Comparison of ENCODE assay signal across 8 mouse cellular contexts in the genomic region with DNA sequence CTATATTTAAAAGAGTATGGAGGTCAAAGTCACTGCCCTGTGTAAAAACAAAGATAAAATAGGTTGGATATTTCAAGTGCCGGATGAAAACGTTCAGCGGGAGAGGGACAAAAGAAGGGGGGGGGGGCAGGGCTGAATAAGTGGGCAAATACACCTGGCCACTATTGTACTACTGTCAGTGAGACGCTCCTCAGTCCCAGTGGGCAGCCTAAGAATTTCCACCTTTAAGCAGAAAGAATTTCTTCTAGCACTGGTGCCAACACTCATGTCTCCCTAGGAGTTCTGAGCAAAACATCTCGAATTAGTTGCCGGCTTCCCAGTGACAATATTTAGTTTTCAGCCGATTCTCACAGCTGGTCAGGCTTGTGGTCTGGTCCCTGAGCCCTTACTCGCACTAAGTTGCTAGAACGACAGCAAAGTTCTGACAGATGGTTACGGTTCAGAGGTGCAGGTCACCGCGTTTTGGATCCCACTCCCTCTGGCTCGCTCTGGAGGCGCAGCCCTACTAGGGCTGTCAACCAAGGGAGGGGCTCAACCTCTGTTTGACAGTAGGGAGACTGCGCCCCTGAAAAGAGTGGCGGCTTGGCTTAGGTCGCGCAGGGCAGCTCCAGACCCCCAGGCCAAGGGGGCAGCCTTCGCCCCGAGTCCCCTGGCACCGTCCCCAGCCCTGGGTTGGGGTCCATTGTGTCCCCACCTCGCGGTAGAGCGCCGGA. TPM values are rescaled to one million over a fixed set of nuclear protein-coding genes. Genes with fewer than 3 reads are reported as not detected.
A peak's percentile ranks its signal among the peaks of the same experiment; 100 is the strongest.
DNase-seq lines count a peak whose midpoint lies in the region; ATAC-seq and TF ChIP-seq lines count a peak whose summit lies in the region.

No protein-coding gene starts in this region.

- whole genome bisulfite sequencing in heart, embryonic 10.5 days = 6% methylated on average over 25 of the region's 25 CpGs
- WGBS in limb, embryonic 15.5 days = 5% methylated on average over 25 of the region's 25 CpGs
- 3% methylated on average over 25 of the region's 25 CpGs for WGBS in olfactory bulb, adult 2 months

- H3K4me2 ChIP-seq in CH12.LX (ENCODE audit: insufficient read depth, low read depth, poor library complexity, severe bottlenecking) = peak overlapping the region; percentile 84
- peak overlapping the region; percentile 67 for H3K4me2 ChIP-seq in limb, embryonic 15.5 days

- dilution Hi-C loops in CH12.LX (cut with MboI; ENCODE audit: extremely low pct_ligation_motif_present, extremely low pct_unique_long_range_greater_than_20kb, low sequenced_read_pairs) = no loop called here

- H3K36me3 ChIP-seq in heart, embryonic 10.5 days = peaks cover 18% of the 10 kb centered on the region
- peaks cover 8 to 33% of the 10 kb centered on the region in 2 experiments for H3K36me3 ChIP-seq in CH12.LX (replicated peaks in 1 of 2; ENCODE audit: control insufficient read depth in 1 of 2, insufficient read depth in 1 of 2, low read length in 1 of 2)
- H3K36me3 ChIP-seq in erythroblast, embryonic 14.5 days (ENCODE audit: control insufficient read depth) = peaks cover 36% of the 10 kb centered on the region
- peaks cover 17% of the 10 kb centered on the region for H3K36me3 ChIP-seq in limb, embryonic 15.5 days

- in situ Hi-C loops in CH12.LX (cut with MboI; ENCODE audit: low pct_ligation_motif_present, low pct_unique_long_range_greater_than_20kb, low sequenced_read_pairs) = no loop called here

- peak overlapping the region; percentile 96 for H3K27ac ChIP-seq in heart, embryonic 10.5 days
- peak overlapping the region; percentile 29 for H3K27ac ChIP-seq in CH12.LX (ENCODE audit: insufficient read depth, low read depth)
- H3K27ac ChIP-seq in limb, embryonic 15.5 days = peak overlapping the region; percentile 95
- no peak overlapping the region for H3K27ac ChIP-seq in olfactory bulb, adult 2 months (ENCODE audit: insufficient read depth, low read depth, low read length)

- no peak for TF ChIP-seq RAD21 in CH12.LX (IDR thresholded peaks at IDR 0.05; ENCODE audit: low read depth, low read length)

- peaks cover 11% of the 10 kb centered on the region for H3K79me2 ChIP-seq in CH12.LX (replicated peaks; ENCODE audit: control insufficient read depth, extremely low read depth, insufficient read depth, poor library complexity, severe bottlenecking)

- DNase-seq in heart, embryonic 10.5 days (ENCODE audit: low spot score) = no peak
- DNase-seq in heart, postnatal 14 days = no peak
- peak; percentile 10 for DNase-seq in CH12.LX (ENCODE audit: extremely low read depth)
- DNase-seq in spleen, postnatal 14 days (ENCODE audit: low spot score in 2 of 2) = no peak
- DNase-seq in adrenal gland, postnatal 10 days = no peak

- H3K9ac ChIP-seq in CH12.LX (ENCODE audit: insufficient read depth, low read depth) = peak overlapping the region; percentile 87
- H3K9ac ChIP-seq in limb, embryonic 15.5 days = peak overlapping the region; percentile 91

- intact Hi-C loops in heart, postnatal 14 days (cut with DNase I) = loop anchor here (5.0 kb wide), 2 partner anchors 48 to 127 kb away; a partner anchor contains a TSS

- peaks cover 2% of the 10 kb centered on the region; the same call in 1 of the 2 replicates for H3K4me1 ChIP-seq in heart, embryonic 10.5 days
- peaks cover 0 to 17% of the 10 kb centered on the region in 2 experiments; a peak in 2 of 4 replicates for H3K4me1 ChIP-seq in CH12.LX (ENCODE audit: control insufficient read depth in 1 of 2, insufficient read depth in 2 of 2)
- peaks cover 26% of the 10 kb centered on the region for H3K4me1 ChIP-seq in erythroblast, embryonic 14.5 days (ENCODE audit: control insufficient read depth)
- H3K4me1 ChIP-seq in limb, embryonic 15.5 days = peaks cover 6% of the 10 kb centered on the region; the same call in 1 of the 2 replicates
- peaks cover 3% of the 10 kb centered on the region; the same call in 1 of the 2 replicates for H3K4me1 ChIP-seq in olfactory bulb, adult 2 months (ENCODE audit: control insufficient read depth, insufficient read depth, low read length)

- H3K9me3 ChIP-seq in heart, embryonic 10.5 days = no peaks in the 10 kb centered on the region
- no peaks in the 10 kb centered on the region for H3K9me3 ChIP-seq in CH12.LX (replicated peaks; ENCODE audit: low read length)
- no peaks in the 10 kb centered on the region for H3K9me3 ChIP-seq in erythroblast, embryonic 14.5 days (ENCODE audit: control insufficient read depth, low read length)
- H3K9me3 ChIP-seq in limb, embryonic 15.5 days = no peaks in the 10 kb centered on the region

- ATAC-seq in limb, embryonic 15.5 days (ENCODE audit: insufficient number of reproducible peaks, low FRiP score, low TSS enrichment, low read depth) = peak; percentile 71

- TF ChIP-seq EP300 in CH12.LX (IDR thresholded peaks at IDR 0.05; ENCODE audit: low read length) = no peak

- H3K4me3 ChIP-seq in heart, embryonic 10.5 days = peak overlapping the region; percentile 94
- H3K4me3 ChIP-seq in CH12.LX (replicated peaks in 1 of 3; ENCODE audit: low read depth in 2 of 3, low read length in 2 of 3, poor library complexity in 1 of 3) = peak overlapping the region; percentile 83 to 95 (median 83)
- H3K4me3 ChIP-seq in erythroblast, embryonic 14.5 days (replicated peaks) = peak overlapping the region; percentile 89
- peak overlapping the region; percentile 97 for H3K4me3 ChIP-seq in limb, embryonic 15.5 days
- H3K4me3 ChIP-seq in olfactory bulb, adult 2 months (ENCODE audit: insufficient read depth, low read depth, low read length) = peak overlapping the region; percentile 95

- no peak for TF ChIP-seq POLR2A in CH12.LX (IDR thresholded peaks at IDR 0.05; ENCODE audit: low read depth, low read length)
- no peak for TF ChIP-seq POLR2A in olfactory bulb, adult 2 months (IDR thresholded peaks at IDR 0.05; ENCODE audit: insufficient read depth, low read depth, low read length)

- TF ChIP-seq CTCF in CH12.LX (conservative IDR thresholded peaks at IDR 0.05 in 1 of 2, IDR thresholded peaks at IDR 0.05 in 1 of 2; ENCODE audit: low read depth in 2 of 2, low read length in 2 of 2) = no peak
- no peak for TF ChIP-seq CTCF in olfactory bulb, adult 2 months (IDR thresholded peaks at IDR 0.05; ENCODE audit: insufficient read depth, low read depth, low read length)

- H3K27me3 ChIP-seq in heart, embryonic 10.5 days (ENCODE audit: insufficient read depth, poor library complexity, severe bottlenecking) = no peaks in the 10 kb centered on the region
- no peaks in the 10 kb centered on the region for H3K27me3 ChIP-seq in CH12.LX (replicated peaks)
- H3K27me3 ChIP-seq in erythroblast, embryonic 14.5 days (ENCODE audit: control insufficient read depth) = no peaks in the 10 kb centered on the region
- no peaks in the 10 kb centered on the region for H3K27me3 ChIP-seq in limb, embryonic 15.5 days

TF ChIP-seq in CH12.LX, 34 proteins besides CTCF, POLR2A, EP300 and RAD21 (continues in another document):
- no peak for TF ChIP-seq JUN (IDR thresholded peaks at IDR 0.05; ENCODE audit: insufficient read depth, low read depth, low read length)
- no peak for TF ChIP-seq ZC3H11A (IDR thresholded peaks at IDR 0.05; ENCODE audit: low read depth, low read length)
- no peak for TF ChIP-seq MEF2A (IDR thresholded peaks at IDR 0.05; ENCODE audit: borderline replicate concordance, low read depth, low read length)
- no peak for TF ChIP-seq CHD1 (IDR thresholded peaks at IDR 0.05; ENCODE audit: low read depth, low read length)
- no peak for TF ChIP-seq ZMIZ1 (IDR thresholded peaks at IDR 0.05; ENCODE audit: low read depth, low read length)
- TF ChIP-seq USF2 (conservative IDR thresholded peaks at IDR 0.05; ENCODE audit: low read depth, low read length) = no peak
- TF ChIP-seq GABPA (IDR thresholded peaks at IDR 0.05; ENCODE audit: insufficient replicate concordance, low read depth, low read length) = no peak
- TF ChIP-seq E2F4 (IDR thresholded peaks at IDR 0.05; ENCODE audit: insufficient replicate concordance, low read depth, low read length) = no peak
- TF ChIP-seq MYC (IDR thresholded peaks at IDR 0.05; ENCODE audit: low read depth, low read length) = no peak
- no peak for TF ChIP-seq UBTF (IDR thresholded peaks at IDR 0.05; ENCODE audit: low read depth, low read length)
- no peak for TF ChIP-seq ZNF384 (IDR thresholded peaks at IDR 0.05; ENCODE audit: low read depth, low read length)
- TF ChIP-seq MAX (IDR thresholded peaks at IDR 0.05; ENCODE audit: low read length) = no peak

RNA-seq across cellular contexts. Expression of a gene that starts 0.5 kb away (rescaled TPM):
- 18.1 and 18.5 TPM in 2 replicates for polyA plus RNA-seq in heart, embryonic 10.5 days (2016; fragmentation: Nextera tagmentation; extraction: Ambion mirVana)
- total RNA-seq in heart, postnatal 14 days (2021) = 10 to 100 TPM; 17.9 to 19.2 TPM
- 7.8 and 8.8 TPM in 2 replicates for total RNA-seq in CH12.LX (2012; rRNA removed)
- 8.2 and 8.6 TPM in 2 replicates for total RNA-seq in CH12.LX (2014; rRNA removed)
- 10.1 and 11.5 TPM in 2 replicates for polyA plus RNA-seq in CH12.LX (2012; ENCODE audit: insufficient read length, low read depth)
- 0.09 and 0.15 TPM in 2 replicates for polyA plus RNA-seq in erythroblast, embryonic 14.5 days (2012)
- polyA plus RNA-seq in limb, embryonic 15.5 days (2015; fragmentation: Nextera tagmentation; extraction: Ambion mirVana) = 29.3 and 29.6 TPM in 2 replicates
- polyA plus RNA-seq in olfactory bulb, adult 2 months (2012; ENCODE audit: insufficient read depth, insufficient read length, low replicate concordance, missing spikeins) = 129 TPM in 1 of 2 replicates, not detected in the other
- 10 to 100 TPM; 19.5 to 26.2 TPM for total RNA-seq in adrenal gland, postnatal 10 days (2021)

RNA-seq across cellular contexts. Expression of a gene that starts 59.4 kb away (rescaled TPM):
- 724 and 889 TPM in 2 replicates for polyA plus RNA-seq in heart, embryonic 10.5 days (2016; fragmentation: Nextera tagmentation; extraction: Ambion mirVana)
- total RNA-seq in heart, postnatal 14 days (2021) = 100 to 1,000 TPM; 312 to 359 TPM
- total RNA-seq in CH12.LX (2012; rRNA removed) = 2,171 and 2,515 TPM in 2 replicates
- total RNA-seq in CH12.LX (2014; rRNA removed) = 976 and 984 TPM in 2 replicates
- 649 and 718 TPM in 2 replicates for polyA plus RNA-seq in CH12.LX (2012; ENCODE audit: insufficient read length, low read depth)
- polyA plus RNA-seq in erythroblast, embryonic 14.5 days (2012) = 34.7 TPM in 2 replicates
- 906 and 974 TPM in 2 replicates for polyA plus RNA-seq in limb, embryonic 15.5 days (2015; fragmentation: Nextera tagmentation; extraction: Ambion mirVana)
- not detected in 2 replicates for polyA plus RNA-seq in olfactory bulb, adult 2 months (2012; ENCODE audit: insufficient read depth, insufficient read length, low replicate concordance, missing spikeins)
- total RNA-seq in adrenal gland, postnatal 10 days (2021) = 100 to 1,000 TPM; 511 to 525 TPM

RNA-seq across cellular contexts. Expression of a gene that starts 59.7 kb away (rescaled TPM):
- 93.9 and 118 TPM in 2 replicates for polyA plus RNA-seq in heart, embryonic 10.5 days (2016; fragmentation: Nextera tagmentation; extraction: Ambion mirVana)
- total RNA-seq in heart, postnatal 14 days (2021) = 10 to 100 TPM; 68.4 to 73.5 TPM
- 139 and 148 TPM in 2 replicates for total RNA-seq in CH12.LX (2012; rRNA removed)
- 300 and 309 TPM in 2 replicates for total RNA-seq in CH12.LX (2014; rRNA removed)
- polyA plus RNA-seq in CH12.LX (2012; ENCODE audit: insufficient read length, low read depth) = 212 and 219 TPM in 2 replicates
- polyA plus RNA-seq in erythroblast, embryonic 14.5 days (2012) = 8.1 and 8.6 TPM in 2 replicates
- polyA plus RNA-seq in limb, embryonic 15.5 days (2015; fragmentation: Nextera tagmentation; extraction: Ambion mirVana) = 117 TPM in 2 replicates
- polyA plus RNA-seq in olfactory bulb, adult 2 months (2012; ENCODE audit: insufficient read depth, insufficient read length, low replicate concordance, missing spikeins) = not detected in 2 replicates
- total RNA-seq in adrenal gland, postnatal 10 days (2021) = 10 to 100 TPM; 59.7 to 61.2 TPM
